Mouse (Mus musculus) megakaryocyte, embryonic 14.5 days (primary cell): ENCODE data around the gene Mob3b.

Experiments
- FLI1 ChIP-seq: IDR thresholded peaks from 2 replicates; pipeline ENCODE4 v1.6.1; 2012; ENCODE audit warnings: low read length, inconsistent platforms, mixed read lengths
- GATA1 ChIP-seq: IDR thresholded peaks from 3 replicates; pipeline ENCODE4 v1.6.1; 2012; ENCODE audit warnings: mixed read lengths, low read length, inconsistent platforms, borderline replicate concordance

DNA sequence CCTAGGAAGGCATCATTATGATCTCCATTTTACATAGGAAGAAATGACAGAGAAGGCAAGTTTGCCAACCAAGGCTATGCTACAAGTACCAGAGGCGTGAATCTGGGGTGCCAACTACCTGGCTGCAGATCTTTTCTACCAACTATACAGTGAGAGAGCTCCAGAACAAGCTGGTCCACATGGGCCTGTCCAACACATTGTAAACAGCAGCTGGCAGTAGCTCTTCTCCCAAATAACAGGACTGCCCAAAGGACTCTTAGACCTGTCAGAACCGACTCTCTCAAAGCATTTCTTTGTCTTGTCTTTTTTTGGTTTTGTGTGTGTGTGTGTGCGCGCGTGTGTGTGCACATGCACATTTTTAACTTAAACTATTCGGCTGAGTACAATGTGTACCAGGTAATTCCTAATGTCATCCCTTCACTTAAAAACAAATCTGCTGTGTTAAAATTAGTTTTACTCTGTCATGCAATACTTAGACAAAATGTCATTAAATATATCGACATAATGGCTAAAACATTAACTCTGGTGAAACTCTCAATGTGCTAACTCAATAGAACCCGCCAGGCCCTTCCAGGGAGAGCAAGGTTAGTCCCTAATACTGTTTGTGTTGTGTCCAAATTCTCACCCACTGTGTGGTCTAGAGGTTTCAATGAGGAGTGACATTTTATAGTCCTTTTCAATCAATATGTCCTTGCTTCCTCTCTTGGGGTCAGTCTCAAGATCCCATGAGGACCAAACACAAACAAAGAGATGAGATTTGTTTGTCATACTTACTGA is 153.5 kb downstream of the Mob3b start:
- no peak for TF ChIP-seq GATA1
- TF ChIP-seq FLI1, result no peak
